Mouse (Mus musculus) megakaryocyte-erythroid progenitor cell, adult 5-6 weeks (primary cell): ENCODE results near the gene Vcp. TPM values are rescaled to one million over a fixed set of nuclear protein-coding genes. Genes with fewer than 3 reads are reported as not detected.

ENCODE experiments used
- ATAC-seq: replicated peaks from 2 replicates; pipeline ENCODE4 v1.8.0; 2016; ENCODE audit warnings: mild to moderate bottlenecking, inconsistent platforms; ENCODE audit not compliant: severe bottlenecking, poor library complexity, low FRiP score, low TSS enrichment
- total RNA-seq, 2 experiments: library from RNA; stranded (forward) in 1 of 2; stranded (reverse) in 1 of 2; fragments of 200-1000, 215-1000 nt in 1 of 2; fragments of >200 nt in 1 of 2; fragmentation: Nextera tagmentation in 1 of 2; gene quantifications; 2 replicates each; pipeline ENCODE4 v1.2.3; 2014 to 2017

Vcp gene
- total RNA-seq (2014; fragmentation: Nextera tagmentation) (186 and 244 TPM in 2 replicates), total RNA-seq (2017) (269 and 346 TPM in 2 replicates)

- peak; percentile 97 for ATAC-seq
Measured at GRCm38 (mm10) chr4:43000141-43000986, at the start of gene Vcp. TSS of gene Vcp (minus strand) at chr4:43000507.

- 0 out of 2 replicates have a peak, but pooled peaks have one; percentile 38 for ATAC-seq
Measured at GRCm38 (mm10) chr4:43047231-43047630, 46.9 kb upstream of the Vcp start.

GRCm38 (mm10) chr4:43046607-43047006 is 46.3 kb upstream of the Vcp start:
- no peak for ATAC-seq

- ATAC-seq, result peak; percentile 91
Measured at GRCm38 (mm10) chr4:43045659-43046302, 45.5 kb upstream of the Vcp start, which contains the start of gene Fam214b. TSS of gene Fam214b (minus strand) at chr4:43046220.

- no peak for ATAC-seq
Measured at GRCm38 (mm10) chr4:43045285-43045658, 45.0 kb upstream of the Vcp start.

DNA sequence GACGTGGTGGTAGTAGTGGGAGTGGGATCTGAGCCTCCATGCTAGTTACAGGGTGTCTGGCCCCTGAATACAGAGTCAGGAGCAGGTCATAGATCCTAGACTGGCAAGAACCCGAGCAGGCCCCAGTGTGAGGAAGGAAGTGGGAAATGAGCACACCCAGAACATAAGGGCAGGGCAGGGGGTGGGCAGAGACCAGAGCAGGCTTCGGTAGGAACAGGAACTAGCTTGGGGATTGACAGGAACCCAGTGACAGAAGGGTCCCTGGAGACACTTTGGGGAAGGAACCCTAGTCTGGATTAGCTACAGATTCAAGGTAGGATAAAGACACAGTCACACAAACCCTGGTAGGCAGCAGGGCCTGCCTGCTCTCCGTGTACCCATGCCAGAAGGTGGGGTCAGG is 44.4 kb upstream of the Vcp start:
- ATAC-seq, result no peak

- ATAC-seq, result peak; percentile 25; the same call in 1 of the 2 replicates
Measured at GRCm38 (mm10) chr4:43043644-43044357, 43.5 kb upstream of the Vcp start.

DNA sequence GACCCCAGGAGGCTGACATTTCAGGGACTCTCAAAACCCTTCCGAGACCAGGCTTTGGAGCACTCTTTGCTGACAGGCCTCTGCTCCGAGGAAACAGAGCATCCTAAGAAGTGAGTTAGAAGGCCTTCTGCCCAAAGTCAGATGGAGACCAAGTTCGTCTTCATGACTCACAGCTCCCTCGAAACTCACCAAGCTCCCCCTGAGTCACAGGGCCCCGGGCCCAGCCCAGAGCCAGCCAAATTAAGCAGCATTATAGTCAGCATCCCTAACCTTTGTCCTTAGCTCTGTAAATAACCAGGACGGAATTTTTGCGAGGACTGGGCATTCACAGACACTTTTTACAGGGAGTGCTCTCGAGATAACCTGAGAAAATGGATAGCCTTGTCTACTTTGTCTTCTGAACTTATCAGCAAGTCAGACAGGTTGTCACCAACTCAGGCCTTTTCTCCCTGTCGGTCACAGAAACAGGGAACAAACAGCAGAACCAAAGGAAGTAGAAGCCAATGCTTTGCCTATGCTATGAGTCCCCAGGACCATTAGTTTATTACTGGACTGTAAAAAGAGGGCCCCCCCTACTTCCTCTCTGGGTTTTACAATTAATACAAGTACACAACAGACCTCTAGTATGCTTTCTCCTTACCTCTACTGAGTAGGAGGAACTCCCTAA is 40.7 kb upstream of the Vcp start:
- ATAC-seq, result no peak

GRCm38 (mm10) chr4:43040114-43040572 is 39.8 kb upstream of the Vcp start:
- ATAC-seq, result peak; percentile 90

GRCm38 (mm10) chr4:43039609-43040008 is 39.3 kb upstream of the Vcp start:
- no peak for ATAC-seq

- no peak for ATAC-seq
Measured at GRCm38 (mm10) chr4:43038567-43039495, 38.5 kb upstream of the Vcp start.

- ATAC-seq, result peak; percentile 77
Measured at GRCm38 (mm10) chr4:43037860-43038566, 37.7 kb upstream of the Vcp start.

GRCm38 (mm10) chr4:43036356-43036755 is 36.0 kb upstream of the Vcp start:
- no peak for ATAC-seq

DNA sequence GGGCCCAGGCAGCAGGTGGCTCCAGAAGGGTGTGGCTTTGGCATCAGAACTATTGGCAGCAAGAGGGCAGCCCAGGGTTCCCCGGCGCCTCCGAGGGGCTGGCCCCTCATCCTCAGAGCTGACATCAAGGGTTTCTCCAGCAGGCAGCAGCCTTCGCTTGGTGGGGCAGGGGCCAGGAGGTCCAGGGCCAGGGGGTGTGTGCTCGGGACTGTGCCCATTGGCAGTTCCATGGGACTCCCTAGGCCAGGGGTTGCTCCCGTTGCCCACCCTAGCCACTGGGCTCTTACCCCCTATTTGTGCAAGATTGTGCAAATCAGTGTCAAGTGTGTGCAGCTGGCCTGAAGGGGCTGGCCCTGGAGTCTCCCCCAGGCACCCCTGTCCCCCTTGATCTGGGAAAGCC is 35.5 kb upstream of the Vcp start:
- ATAC-seq, result no peak

DNA sequence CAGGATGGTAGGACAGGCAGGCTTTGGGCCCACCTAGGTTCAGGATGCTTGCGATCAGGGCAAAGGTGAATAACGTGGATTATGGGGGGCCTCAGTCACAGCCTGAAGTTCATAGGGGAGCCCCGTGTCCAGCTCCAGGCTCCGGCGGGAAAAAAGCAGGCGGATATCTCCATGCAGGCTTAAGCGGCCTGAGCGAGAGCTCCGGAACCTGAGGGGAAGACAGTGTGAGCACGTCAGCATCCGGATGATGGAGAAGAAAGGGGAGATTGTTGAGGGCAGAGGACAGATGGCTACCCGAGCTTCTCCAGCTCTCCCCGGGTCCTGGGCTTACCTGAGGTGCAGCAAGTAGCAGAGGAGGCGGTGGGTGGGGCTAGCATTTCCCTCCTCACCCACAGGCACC is 33.2 kb upstream of the Vcp start:
- ATAC-seq, result no peak

DNA sequence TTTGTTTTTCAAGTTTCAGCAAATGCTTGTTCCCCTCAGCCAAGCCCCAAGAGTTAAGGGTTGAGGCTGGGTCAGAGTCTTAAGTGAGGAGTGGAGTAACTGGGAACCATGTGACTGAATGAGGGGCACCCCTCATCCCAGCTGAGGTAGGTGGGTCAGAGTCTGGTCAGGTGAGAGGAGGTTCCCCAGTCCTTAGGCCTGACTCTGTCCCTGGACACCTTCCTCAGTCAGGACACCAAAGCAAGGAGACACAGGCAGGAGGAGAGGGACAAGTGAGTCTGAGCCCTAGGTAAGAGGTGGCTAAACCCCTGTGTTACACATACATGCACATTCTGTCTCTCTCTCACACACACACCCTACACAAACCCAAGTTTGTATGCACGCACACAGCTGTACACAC is 32.2 kb upstream of the Vcp start:
- ATAC-seq, result no peak

DNA sequence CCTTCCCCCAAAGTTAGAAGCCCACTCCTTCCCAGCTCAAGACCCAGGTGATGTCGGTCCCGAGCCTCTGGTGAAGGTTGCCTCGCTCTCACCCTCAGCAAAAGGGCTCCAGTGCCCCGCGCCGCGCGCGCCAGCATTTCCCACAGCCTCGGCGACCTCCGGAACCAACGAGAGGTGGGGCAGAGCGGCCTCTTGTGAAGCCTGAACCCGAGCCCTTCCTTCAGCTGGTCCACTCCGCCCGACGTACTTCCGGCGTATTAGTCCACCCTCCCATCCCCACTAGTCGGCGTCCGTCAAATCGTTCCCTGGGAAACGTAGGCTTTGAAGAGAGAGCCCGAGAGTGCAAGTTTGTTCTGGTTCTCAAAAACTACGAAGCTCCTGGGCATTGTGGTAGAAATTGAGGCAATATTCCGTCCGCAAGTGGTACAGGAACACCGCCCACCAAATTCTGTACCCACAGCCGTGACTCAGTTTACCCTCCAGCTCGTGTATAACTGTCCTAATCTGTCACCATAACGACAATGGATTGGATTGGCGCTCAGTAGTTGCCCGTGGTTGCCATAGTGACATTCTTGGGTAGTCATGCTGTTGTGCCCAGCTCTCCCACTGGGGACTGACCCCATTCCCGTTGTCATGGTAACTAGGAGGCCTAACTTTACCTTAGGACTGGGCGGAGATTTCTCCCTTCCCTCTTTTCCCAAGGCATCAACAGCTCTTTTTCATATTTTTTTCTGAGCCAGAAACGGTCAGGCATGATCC is 31.1 kb upstream of the Vcp start, which contains the start of gene Stoml2:
TSS of gene Stoml2 (minus strand) at position 474 of the 759 bp plus-strand sequence.
- peak; percentile 95 for ATAC-seq
